Mouse (Mus musculus): ENCODE results near the gene 2200002J24Rik. TPM values are rescaled to one million over a fixed set of nuclear protein-coding genes. Genes with fewer than 3 reads are reported as not detected.

The 2200002J24Rik gene
- 0.41 and 0.64 TPM in 2 replicates for polyA plus RNA-seq (2015; fragmentation: Nextera tagmentation; extraction: Ambion mirVana)

DNA sequence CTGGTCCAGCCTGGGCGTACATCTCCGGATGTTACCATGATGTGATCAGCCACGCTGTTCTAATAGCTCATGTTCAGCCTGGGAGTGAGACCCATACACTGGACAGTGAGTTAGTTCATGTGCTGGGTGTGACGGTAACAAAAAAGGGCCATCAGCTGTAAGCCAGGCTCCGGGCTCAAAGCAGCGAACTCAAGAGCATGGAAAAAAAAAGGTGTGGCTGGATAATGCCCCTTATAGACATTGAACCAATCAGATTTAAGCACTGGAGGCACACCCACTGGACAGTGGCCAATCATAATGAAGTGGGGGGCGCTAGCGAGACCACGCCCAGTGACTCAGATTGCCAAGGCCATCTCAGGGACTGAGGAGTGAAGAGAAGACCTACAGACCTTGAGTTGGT, at the start of gene 2200002J24Rik:
Gene 2200002J24Rik, plus strand, starts transcription at position 338 of the 400 bp plus-strand sequence.
- H3K9ac ChIP-seq: no peak within 1 kb of the TSS
- no peak within 1 kb of the TSS for H3K4me2 ChIP-seq (replicated peaks)
- no peaks in the 10 kb centered on the region for H3K36me3 ChIP-seq
- no peak within 1 kb of the TSS for H3K27ac ChIP-seq (replicated peaks)
- no peaks in the 10 kb centered on the region for H3K27me3 ChIP-seq
- H3K9me3 ChIP-seq (replicated peaks): no peaks in the 10 kb centered on the region
- no peak within 1 kb of the TSS for H3K4me3 ChIP-seq (replicated peaks)
- 40% methylated on average over 9 of the region's 9 CpGs for WGBS
- H3K4me1 ChIP-seq: 0 out of 2 replicates have a peak, but pooled peaks cover 5% of the 10 kb centered on the region
- no peak for ATAC-seq (ENCODE audit: insufficient number of reproducible peaks, low FRiP score, low TSS enrichment, low read depth)

DNA sequence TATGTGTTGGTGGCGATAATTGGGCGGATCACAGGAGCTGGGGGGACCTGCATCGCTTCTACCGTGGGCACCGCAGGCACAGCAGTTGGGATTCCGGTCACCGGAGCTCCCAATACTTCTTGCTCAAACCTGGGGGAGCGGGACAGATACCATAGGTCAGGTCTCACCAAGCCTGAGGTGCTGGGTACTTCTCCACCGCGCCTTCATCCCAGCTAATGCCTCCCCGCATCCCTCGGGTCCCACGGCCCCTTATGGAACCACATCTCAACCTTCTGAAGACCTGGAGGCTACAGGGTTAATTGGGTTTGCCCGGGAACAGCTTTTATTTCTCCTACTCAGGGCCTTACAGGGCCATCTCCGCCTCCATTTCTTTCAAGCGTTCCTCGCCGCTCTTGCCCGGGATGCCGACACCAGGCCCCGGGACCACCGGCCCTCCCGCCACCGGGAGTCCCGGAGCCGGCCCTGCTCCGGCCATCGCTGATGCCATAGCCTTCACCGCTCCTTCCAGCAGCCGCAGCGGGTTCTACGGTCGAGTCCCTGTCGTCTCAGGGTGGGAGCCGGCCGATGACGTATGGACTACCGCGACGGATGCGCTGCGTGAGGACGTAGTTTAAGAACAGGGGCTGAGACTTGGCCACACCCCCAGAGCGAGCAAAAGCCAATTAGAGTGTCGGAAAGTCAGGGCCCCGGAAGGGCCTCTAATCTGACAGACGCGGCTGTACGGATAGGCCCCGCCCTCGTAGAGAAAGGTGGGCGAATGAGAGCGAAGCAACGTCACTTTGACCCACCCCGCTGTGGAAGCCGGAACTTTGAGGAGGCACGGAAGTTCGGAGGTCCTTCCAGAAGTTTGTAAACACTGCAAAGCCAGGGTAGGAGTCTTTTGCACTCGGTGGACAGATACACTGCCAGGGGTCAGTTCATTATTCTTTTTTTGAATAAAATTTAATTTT, 48.9 kb upstream of the 2200002J24Rik start, which contains the start of gene Rbm42:
Gene Rbm42, minus strand, starts transcription at position 727 of the 950 bp plus-strand sequence.
- no peaks in the 10 kb centered on the region for H3K27me3 ChIP-seq
- peaks cover 15% of the 10 kb centered on the region for H3K4me1 ChIP-seq
- no peaks in the 10 kb centered on the region for H3K9me3 ChIP-seq (replicated peaks)
- WGBS: 1% methylated on average over 59 of the region's 59 CpGs
- ATAC-seq (ENCODE audit: insufficient number of reproducible peaks, low FRiP score, low TSS enrichment, low read depth): peak; percentile 99
- H3K4me3 ChIP-seq (replicated peaks): peak within 1 kb of the TSS; percentile 98
- H3K36me3 ChIP-seq: peaks cover 54% of the 10 kb centered on the region
- peak within 1 kb of the TSS; percentile 99 for H3K9ac ChIP-seq
- H3K4me2 ChIP-seq (replicated peaks): peak within 1 kb of the TSS; percentile 93
- H3K27ac ChIP-seq (replicated peaks): peak within 1 kb of the TSS; percentile 58; the same call in 1 of the 2 replicates

DNA sequence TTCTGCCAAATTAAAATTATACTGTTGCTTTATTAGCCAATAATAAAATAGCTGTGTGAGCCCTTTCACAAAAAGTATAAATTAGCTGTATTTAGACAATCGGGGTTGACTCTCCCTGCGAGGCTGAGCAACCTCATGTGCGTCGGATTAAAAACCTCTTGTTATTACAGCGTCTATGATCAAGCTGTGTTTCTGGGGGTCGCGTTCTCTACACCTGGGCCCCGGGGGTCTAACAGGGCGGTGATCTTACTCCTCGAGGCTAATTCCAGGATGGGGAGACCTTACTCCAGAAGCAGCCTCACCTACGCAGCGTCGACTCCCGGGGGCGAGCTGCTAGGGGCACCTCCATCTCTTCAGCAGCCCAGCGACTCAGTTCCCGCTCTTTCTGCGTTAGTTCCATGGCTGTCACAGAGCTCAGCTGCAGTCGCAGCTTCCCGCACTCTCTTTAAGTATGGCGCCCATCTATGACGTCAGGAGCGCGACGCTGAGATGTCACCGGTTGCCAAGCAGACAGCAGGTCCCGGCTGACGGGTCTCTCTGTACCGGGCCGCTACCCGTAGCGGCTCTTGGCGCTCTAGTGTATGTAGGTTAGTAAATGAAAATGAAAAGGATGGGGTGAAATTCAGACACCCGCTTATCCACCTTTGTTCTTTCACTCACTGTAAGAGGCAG, 34.1 kb upstream of the 2200002J24Rik start, which contains the start of gene Haus5:
Gene Haus5, minus strand, starts transcription at position 466 of the 672 bp plus-strand sequence.
- no peaks in the 10 kb centered on the region for H3K27me3 ChIP-seq
- under 1% methylated on average over 34 of the region's 34 CpGs for WGBS
- peak within 1 kb of the TSS; percentile 86 for H3K9ac ChIP-seq
- 0 out of 2 replicates have a peak within 1 kb of the TSS, but pooled peaks have one; percentile 44 for H3K27ac ChIP-seq (replicated peaks)
- H3K4me1 ChIP-seq: peaks cover 14% of the 10 kb centered on the region; the same call in 1 of the 2 replicates
- ATAC-seq (ENCODE audit: insufficient number of reproducible peaks, low FRiP score, low TSS enrichment, low read depth): peak; percentile 90
- peaks cover 27% of the 10 kb centered on the region for H3K36me3 ChIP-seq
- H3K4me2 ChIP-seq (replicated peaks): peak within 1 kb of the TSS; percentile 87
- H3K4me3 ChIP-seq (replicated peaks): peak within 1 kb of the TSS; percentile 79
- no peaks in the 10 kb centered on the region for H3K9me3 ChIP-seq (replicated peaks)

DNA sequence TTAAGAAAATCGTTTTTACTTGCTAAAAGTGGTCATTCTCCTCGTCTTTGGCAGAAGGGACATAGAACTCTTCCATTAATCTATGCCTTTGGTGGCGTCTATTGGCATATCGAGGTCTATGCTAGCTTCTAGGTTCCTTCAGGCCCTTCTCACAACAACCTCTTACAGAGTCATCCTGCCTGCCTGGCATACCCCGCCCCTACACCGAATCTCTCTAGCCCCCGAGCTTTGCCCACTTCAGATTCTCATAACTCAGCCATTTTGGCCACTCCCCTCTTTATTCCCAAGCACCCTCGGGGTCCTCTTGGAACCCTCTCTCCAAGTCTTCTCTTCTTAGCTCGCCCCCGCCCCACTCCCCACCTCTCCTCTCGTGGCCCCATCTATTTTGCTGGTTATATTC, 33.4 kb upstream of the 2200002J24Rik start:
- peak overlapping the region; percentile 87 for H3K4me2 ChIP-seq (replicated peaks)
- H3K27me3 ChIP-seq: no peaks in the 10 kb centered on the region
- H3K4me1 ChIP-seq: peaks cover 14% of the 10 kb centered on the region; the same call in 1 of the 2 replicates
- H3K9me3 ChIP-seq (replicated peaks): no peaks in the 10 kb centered on the region
- H3K4me3 ChIP-seq (replicated peaks): peak overlapping the region; percentile 79
- H3K9ac ChIP-seq: peak overlapping the region; percentile 86
- 0 out of 2 replicates have a peak overlapping the region, but pooled peaks have one; percentile 44 for H3K27ac ChIP-seq (replicated peaks)
- 9% methylated on average over 11 of the region's 11 CpGs for WGBS
- H3K36me3 ChIP-seq: peaks cover 21% of the 10 kb centered on the region
- ATAC-seq (ENCODE audit: insufficient number of reproducible peaks, low FRiP score, low TSS enrichment, low read depth): no peak

DNA sequence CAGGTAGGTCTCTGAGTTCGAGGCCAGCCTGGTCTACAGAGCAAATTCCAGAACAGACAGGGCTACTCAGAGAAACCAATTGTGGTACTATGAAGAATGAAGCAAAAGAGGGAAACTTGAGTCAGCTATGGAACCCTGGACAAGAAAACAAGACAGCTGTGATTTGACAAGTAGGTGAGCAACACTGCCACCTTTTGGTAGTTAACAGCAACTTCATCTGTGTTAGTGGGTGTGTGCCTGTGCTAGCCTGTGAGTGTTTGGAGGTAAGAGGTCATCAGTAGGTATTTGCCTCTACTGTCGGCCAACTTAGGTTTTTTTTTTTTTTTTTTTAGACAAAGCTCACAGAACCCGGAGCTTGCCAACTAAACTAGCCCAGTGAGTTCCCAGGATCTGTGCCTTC, 29.5 kb upstream of the 2200002J24Rik start:
- Histone ChIP-seq H3K9me3 (replicated peaks) (no peaks in the 10 kb centered on the region), H3K9ac (no peak overlapping the region), H3K4me3 (replicated peaks) (no peak overlapping the region), H3K27ac (replicated peaks) (no peak overlapping the region), H3K27me3 (no peaks in the 10 kb centered on the region), H3K4me2 (replicated peaks) (no peak overlapping the region), H3K4me1 (peaks cover 10% of the 10 kb centered on the region; the same call in 1 of the 2 replicates), H3K36me3 (no peaks in the 10 kb centered on the region)
- 38% methylated on average over 3 of the region's 3 CpGs for WGBS
- no peak for ATAC-seq (ENCODE audit: insufficient number of reproducible peaks, low FRiP score, low TSS enrichment, low read depth)

DNA sequence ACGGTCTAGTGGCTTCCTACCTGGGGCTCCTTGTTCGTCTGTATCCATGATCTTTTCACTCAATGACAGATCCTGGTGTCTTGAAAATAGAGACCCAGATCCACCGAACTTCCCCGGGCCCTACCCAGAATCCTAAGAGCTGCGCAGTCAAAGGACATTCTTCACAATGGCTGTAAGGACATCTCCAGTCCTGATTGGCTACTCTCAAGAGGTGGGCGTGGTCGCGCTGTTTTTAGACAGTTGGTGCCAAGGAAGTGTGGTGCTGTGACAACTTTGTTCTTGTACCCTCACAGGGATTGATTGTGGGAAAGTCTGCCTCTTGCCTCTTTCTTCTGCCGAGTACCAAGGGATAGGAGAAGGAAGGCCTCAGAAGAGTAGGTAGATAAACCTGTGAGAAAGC, 27.2 kb upstream of the 2200002J24Rik start, which contains the start of gene Pmis2:
Gene Pmis2, minus strand, starts transcription at position 126 of the 400 bp plus-strand sequence.
- no peaks in the 10 kb centered on the region for H3K4me1 ChIP-seq
- no peak within 1 kb of the TSS for H3K27ac ChIP-seq (replicated peaks)
- no peak within 1 kb of the TSS for H3K4me3 ChIP-seq (replicated peaks)
- H3K4me2 ChIP-seq (replicated peaks): no peak within 1 kb of the TSS
- no peaks in the 10 kb centered on the region; the same call in 1 of the 2 replicates for H3K27me3 ChIP-seq
- no peaks in the 10 kb centered on the region for H3K36me3 ChIP-seq
- WGBS: 71% methylated on average over 9 of the region's 9 CpGs
- no peaks in the 10 kb centered on the region for H3K9me3 ChIP-seq (replicated peaks)
- no peak within 1 kb of the TSS for H3K9ac ChIP-seq
- ATAC-seq (ENCODE audit: insufficient number of reproducible peaks, low FRiP score, low TSS enrichment, low read depth): no peak

DNA sequence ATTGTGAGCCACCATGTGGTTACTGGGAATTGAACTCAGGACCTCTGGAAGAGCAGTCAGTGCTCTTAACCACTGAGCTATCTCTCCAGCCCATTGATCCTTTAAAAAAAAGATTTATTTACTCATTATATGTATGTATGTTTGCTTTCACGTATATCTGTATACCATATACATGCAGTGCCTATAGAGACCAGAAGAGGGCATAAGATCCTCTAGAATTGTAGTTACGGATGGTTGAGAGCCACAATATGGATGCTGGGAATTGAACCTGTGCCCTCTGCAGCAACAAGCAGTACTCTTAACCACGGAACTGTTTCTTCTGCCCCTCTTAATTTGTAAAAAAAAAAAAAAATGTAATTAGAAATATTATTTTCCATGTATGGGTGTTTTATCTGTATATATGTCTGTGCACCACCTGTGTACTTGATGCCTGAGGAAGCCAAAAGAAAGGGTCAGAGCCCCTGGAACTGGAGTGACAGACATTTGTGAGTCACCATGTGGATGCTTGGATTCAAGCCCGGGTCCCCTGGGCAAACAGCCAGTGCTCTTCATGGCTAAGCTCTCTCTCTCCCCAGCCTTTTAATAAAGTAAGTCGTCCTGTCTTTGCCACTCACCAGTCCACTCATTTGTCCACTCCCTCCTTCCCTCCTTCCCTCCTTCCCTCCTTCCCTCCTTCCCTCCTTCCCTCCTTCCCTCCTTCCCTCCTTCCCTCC, 20.3 kb upstream of the 2200002J24Rik start:
- Histone ChIP-seq H3K9ac (no peak overlapping the region), H3K4me1 (no peaks in the 10 kb centered on the region), H3K9me3 (replicated peaks) (no peaks in the 10 kb centered on the region), H3K27ac (replicated peaks) (no peak overlapping the region), H3K4me2 (replicated peaks) (no peak overlapping the region), H3K36me3 (no peaks in the 10 kb centered on the region), H3K27me3 (peaks cover 5% of the 10 kb centered on the region; the same call in 1 of the 2 replicates), H3K4me3 (replicated peaks) (no peak overlapping the region)
- no peak for ATAC-seq (ENCODE audit: insufficient number of reproducible peaks, low FRiP score, low TSS enrichment, low read depth)
- 65% methylated on average over 5 of the region's 5 CpGs for WGBS

DNA sequence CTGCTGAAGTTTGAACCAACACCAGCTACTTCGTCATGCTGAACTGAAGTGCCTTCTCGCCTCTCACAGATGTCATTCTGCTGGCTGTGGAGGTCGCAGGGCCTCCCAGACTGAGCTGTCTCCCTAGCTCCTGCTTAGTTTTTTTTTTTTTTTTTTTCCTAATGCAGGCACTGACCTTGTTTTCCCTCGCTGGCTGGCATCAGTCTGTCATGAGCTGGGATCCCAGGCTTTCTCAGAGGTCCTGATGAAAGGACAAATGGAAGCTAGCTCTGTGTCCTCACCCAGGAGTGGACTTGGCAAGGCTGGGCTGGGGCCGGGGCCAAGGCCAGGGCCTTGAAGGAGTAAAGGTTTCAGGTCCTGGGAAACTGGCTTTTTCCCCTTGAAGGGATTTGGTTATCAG, 16.8 kb upstream of the 2200002J24Rik start:
- Histone ChIP-seq H3K9me3 (replicated peaks) (no peaks in the 10 kb centered on the region), H3K4me3 (replicated peaks) (no peak overlapping the region), H3K9ac (no peak overlapping the region), H3K4me1 (no peaks in the 10 kb centered on the region), H3K36me3 (no peaks in the 10 kb centered on the region), H3K4me2 (replicated peaks) (no peak overlapping the region), H3K27me3 (peaks cover 8% of the 10 kb centered on the region), H3K27ac (replicated peaks) (no peak overlapping the region)
- ATAC-seq (ENCODE audit: insufficient number of reproducible peaks, low FRiP score, low TSS enrichment, low read depth): no peak
- 48% methylated on average over 5 of the region's 5 CpGs for WGBS

DNA sequence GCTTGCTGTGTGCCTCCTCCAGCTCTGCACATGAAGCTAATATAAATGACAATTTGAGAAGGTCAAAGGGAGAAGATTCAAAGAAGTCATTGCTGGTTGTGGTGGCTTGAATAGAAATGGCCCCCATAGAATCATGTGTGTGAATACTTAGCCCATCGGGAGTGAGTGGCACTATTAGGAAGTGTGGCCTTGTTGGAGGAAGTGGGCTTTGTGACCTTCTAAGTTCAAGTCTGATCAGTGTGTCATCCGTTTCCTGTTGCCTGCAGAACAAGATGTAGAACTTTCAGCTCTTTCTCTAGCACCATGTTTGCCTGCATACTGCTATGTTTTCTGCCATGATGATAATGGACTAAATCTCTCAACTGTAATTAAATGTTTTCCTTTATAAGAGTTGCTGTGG, 15.3 kb upstream of the 2200002J24Rik start:
- H3K27ac ChIP-seq (replicated peaks): no peak overlapping the region
- H3K4me2 ChIP-seq (replicated peaks): no peak overlapping the region
- H3K36me3 ChIP-seq: no peaks in the 10 kb centered on the region
- H3K27me3 ChIP-seq: peaks cover 18% of the 10 kb centered on the region
- ATAC-seq (ENCODE audit: insufficient number of reproducible peaks, low FRiP score, low TSS enrichment, low read depth): no peak
- WGBS: 84% methylated on average over 2 of the region's 2 CpGs
- no peaks in the 10 kb centered on the region for H3K9me3 ChIP-seq (replicated peaks)
- H3K4me3 ChIP-seq (replicated peaks): no peak overlapping the region
- no peaks in the 10 kb centered on the region for H3K4me1 ChIP-seq
- H3K9ac ChIP-seq: no peak overlapping the region

DNA sequence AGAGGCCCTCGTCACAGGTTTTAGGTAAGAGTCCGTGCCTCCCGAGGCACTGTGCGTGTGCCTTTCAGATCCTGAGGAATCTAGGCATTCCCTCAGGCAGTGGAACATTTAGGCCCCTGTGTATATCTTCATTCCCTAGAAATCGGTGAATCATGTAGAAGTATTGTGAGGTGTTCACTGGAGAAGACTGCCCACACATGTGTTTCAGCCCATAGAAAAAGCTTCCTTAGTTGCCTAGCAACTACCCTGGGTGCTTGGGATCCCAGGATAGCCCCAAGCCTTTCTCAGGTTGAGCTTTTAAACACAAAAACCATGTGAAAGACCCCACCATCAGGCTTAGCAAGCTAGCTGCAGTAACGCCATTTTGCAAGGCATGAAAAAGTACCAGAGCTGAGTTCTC, 10.4 kb upstream of the 2200002J24Rik start:
- Histone ChIP-seq H3K9me3 (replicated peaks) (no peaks in the 10 kb centered on the region), H3K27ac (replicated peaks) (no peak overlapping the region), H3K27me3 (peaks cover 18% of the 10 kb centered on the region), H3K4me3 (replicated peaks) (no peak overlapping the region), H3K4me2 (replicated peaks) (no peak overlapping the region), H3K4me1 (no peaks in the 10 kb centered on the region), H3K36me3 (no peaks in the 10 kb centered on the region), H3K9ac (no peak overlapping the region)
- WGBS: 61% methylated on average over 6 of the region's 6 CpGs
- ATAC-seq (ENCODE audit: insufficient number of reproducible peaks, low FRiP score, low TSS enrichment, low read depth): no peak
